Mouse (Mus musculus) adrenal gland (tissue): ENCODE measurements around the gene Gstp3.

Experiments
- intact Hi-C: fragments of 180-260 bp; cut with DNase I; formaldehyde crosslinking; loops from one replicate; pipeline ENCODE4 v1.15.1; 2025
- long read RNA-seq, 2 experiments: library from polyadenylated mRNA; unstranded; transcript quantifications; one replicate each; pipeline ENCODE4 v2.0.0; 2020; ENCODE audit warnings: borderline replicate concordance in 1 of 2; ENCODE audit not compliant: insufficient replicate concordance in 1 of 2

The Gstp3 gene
- long read RNA-seq, experiment 1, result 0 reads
- long read RNA-seq, experiment 2, result 0 reads

GRCm38 (mm10) chr19:4059069-4059740, at the start of gene Gstp3:
Gene Gstp3 (minus strand): TSS chr19:4059569.
- intact Hi-C loops, result no loop called here

DNA sequence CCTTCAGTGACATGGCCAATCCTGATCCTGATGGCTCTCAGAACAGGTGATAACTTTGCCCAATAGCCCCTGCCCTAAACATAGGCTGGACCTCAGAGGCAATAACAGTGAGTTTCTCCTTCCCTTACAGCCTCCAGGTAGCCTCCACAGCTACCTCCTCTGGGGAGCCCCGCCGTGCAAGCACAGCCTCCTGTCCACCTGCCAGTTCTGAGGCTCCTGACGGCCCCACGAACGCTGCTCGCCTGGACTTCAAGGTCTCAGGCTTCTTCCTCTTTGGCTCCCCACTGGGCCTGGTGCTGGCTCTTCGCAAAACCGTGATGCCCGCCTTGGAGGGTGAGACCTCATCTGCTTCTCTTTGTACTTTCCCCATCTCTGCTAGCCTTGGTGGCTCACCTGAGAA, 49.2 kb upstream of the Gstp3 start:
- intact Hi-C loops, result no loop called here

DNA sequence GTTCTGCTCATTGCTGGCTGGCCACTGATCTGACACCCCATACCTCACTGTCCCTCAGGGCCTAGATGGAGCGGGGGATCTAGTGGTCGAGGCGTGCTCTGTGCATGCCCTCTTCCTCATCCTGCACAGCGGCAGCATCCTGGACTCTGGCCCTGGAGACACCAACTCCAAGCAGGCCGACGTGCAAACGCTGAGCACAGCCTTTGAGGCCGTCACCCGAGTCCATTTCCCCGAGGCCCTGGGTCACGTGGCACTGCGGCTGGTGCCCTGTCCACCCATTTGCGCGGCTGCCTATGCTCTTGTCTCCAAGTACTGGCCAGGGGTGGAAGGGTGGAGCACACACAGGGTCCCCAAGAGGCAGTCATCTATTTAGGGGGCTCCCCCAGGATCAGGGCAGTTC, 47.3 kb upstream of the Gstp3 start:
- intact Hi-C loops, result no loop called here

DNA sequence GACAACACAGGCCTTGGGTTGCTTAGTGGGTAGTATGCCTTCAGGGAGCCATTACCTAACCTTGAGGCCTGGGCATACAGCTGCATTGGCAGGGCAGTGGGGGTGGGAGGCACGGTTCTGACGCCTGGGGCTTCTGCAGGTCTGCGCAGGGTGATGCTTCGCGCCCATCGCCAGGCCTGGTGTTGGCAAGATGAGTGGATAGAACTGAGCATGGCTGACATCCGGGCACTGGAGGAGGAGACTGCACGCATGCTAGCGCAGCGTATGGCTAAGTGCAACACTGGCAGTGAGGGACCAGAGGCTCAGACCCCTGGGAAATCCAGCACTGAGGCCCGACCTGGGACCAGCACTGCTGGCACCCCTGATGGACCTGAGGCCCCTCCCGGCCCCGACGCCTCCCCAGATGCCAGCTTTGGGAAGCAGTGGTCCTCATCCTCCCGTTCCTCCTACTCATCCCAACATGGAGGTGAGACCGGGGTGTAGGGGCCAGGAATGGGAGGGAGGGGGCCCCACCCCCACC, 45.4 kb upstream of the Gstp3 start:
- intact Hi-C loops, result loop anchor here (5.0 kb wide), 1 partner anchor 38 kb away; the partner anchor contains the start of gene Cabp4

- intact Hi-C loops, result loop anchor here (5.0 kb wide), 1 partner anchor 39 kb away; the partner anchor contains the start of gene Cabp4
Measured at GRCm38 (mm10) chr19:4103792-4104191, 44.4 kb upstream of the Gstp3 start.

DNA sequence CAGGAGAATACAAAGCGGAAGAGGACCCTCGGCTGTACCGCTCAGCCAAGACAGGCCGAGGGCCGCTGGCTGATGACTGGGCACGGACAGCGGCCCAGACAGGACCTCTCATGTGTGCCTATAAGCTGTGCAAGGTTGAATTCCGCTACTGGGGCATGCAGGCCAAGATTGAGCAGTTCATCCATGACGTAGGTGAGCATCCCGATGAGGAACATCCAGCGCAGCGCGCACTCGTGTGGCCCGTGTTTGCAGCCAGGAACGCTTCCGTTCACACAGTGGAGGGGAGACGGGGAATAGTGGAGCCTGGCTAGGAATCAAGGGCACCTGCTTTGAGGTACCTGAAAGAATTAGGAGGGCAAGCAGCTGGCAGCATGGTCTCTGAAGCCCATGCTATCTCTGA, 43.9 kb upstream of the Gstp3 start:
- intact Hi-C loops, result loop anchor here (5.0 kb wide), 1 partner anchor 39 kb away; the partner anchor contains the start of gene Cabp4

- intact Hi-C loops, result loop anchor here (5.0 kb wide), 1 partner anchor 40 kb away; the partner anchor contains the start of gene Cabp4
Measured at GRCm38 (mm10) chr19:4102626-4103025, 43.3 kb upstream of the Gstp3 start.

GRCm38 (mm10) chr19:4102049-4102448, 42.7 kb upstream of the Gstp3 start:
- intact Hi-C loops, result loop anchor here (5.0 kb wide), 1 partner anchor 40 kb away; the partner anchor contains the start of gene Cabp4

DNA sequence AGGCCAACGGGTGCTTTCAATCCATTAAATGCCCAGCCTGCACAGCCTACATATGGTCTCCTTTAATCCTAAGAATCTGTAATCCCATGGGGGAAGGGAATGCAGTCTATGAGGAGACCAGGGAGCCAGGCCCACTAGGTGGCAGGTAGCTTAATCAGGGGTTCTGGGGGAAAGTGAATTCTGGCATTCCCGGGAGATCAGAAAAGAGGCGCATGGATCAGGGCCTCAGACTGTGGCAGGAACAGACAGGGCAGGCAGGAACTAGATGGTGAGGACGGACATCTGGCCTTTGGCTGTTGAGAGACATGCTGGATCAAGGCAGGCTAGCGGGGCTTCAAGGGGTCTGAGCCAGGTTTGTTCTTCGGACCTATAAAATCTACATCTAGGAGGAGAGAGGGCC, 42.1 kb upstream of the Gstp3 start:
- intact Hi-C loops, result loop anchor here (5.0 kb wide), 1 partner anchor 41 kb away; the partner anchor contains the start of gene Cabp4

DNA sequence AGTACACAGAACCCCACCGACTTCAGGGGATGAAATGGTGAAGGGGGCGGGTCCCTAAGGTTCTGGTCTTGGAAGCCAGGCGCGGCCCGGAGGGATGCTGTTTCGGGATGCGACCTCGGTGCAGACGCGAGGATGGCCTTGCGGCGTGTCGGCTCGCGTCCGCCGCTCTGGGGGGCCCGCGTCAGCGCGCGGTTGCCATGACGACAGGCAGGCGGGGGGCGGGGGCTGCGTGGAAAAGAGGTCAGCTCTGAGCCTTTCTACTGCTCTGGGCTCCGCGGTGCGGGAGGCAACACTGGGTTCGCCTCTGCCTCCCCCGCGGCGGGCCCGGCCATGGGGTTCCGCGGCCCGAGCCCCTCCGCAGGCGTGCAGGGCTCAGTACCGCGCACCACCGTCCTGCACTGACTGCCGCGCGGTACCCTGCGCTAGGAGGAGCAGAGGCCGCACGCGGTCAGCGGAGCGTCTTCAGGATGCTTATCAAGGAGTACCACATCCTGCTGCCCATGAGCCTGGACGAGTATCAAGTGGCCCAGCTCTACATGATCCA, 41.4 kb upstream of the Gstp3 start:
- intact Hi-C loops, result loop anchor here (5.0 kb wide), 1 partner anchor 42 kb away; the partner anchor contains the start of gene Cabp4

DNA sequence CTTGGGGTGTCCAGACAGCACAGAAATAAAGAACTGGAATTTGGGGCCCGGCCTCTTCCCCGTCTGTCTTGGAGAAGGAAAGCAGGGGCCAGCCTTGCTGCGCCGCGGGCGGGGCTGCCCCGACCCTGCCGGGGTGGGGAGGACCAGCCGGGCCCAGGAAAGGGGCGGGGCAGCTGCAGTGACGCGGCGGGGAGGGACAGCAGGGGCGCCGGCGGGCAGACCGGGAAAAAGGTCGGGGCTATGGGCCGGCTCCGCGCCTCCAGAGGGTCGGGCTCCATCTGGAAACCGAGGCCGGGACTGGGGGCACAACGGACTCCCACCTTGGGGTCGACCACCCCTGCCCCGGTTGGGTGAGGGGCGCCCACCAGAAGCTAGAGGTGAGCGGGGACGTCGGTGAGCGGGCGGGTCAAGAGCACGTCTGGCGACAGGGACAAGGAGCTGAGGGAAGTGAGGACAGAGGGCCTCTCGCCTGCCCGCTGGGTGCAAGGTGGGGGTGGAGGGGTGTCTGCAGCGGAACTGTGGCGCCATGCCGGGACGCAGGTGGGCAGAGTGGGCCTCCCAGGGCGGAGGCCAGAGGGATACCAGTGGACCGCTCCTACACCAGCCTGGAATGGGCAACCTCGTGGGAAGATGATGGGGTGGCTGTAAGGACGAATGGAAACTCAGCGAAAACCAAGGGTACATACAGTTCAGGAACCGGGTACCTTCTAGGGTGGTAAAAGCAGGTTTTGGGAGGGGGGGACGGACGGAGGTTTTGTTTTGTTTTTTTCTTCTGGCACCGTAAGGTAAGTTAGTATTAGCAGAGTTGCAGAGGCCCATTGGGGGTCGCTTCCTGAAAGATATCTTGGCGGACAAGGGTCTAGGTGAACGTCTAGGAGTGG, 40.7 kb upstream of the Gstp3 start, which contains the start of gene Pitpnm1:
Gene Pitpnm1, plus strand, starts transcription at position 162 of the 881 bp plus-strand sequence.
- intact Hi-C loops, result loop anchor here (2.0 to 5.0 kb wide), 3 partner anchors 32 to 105 kb away; partner anchors contain the start of gene Cabp4

- intact Hi-C loops, result loop anchor here (2.0 to 5.0 kb wide), 2 partner anchors 33 to 106 kb away; no protein-coding TSS in a partner anchor
Measured at GRCm38 (mm10) chr19:4099056-4099455, 39.7 kb upstream of the Gstp3 start.

DNA sequence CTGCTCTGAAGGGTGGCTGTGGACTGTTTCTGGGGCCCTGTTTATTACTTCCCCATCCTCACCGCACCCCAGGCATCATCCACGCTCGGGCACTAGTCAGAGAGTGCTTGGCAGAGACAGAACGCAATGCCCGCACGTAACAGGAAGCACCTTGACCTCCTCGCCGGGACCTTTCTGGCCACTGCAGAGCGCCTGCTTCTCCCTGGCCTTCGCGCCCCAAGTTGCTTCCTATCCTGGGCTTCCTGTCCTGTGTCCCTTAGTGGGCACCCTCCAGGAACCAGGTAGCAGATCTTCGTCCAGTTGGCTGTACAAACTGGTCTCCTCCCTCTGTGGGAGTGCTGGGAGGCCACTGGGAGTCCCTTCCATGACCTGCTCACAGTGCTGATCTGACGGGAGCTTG, 39.1 kb upstream of the Gstp3 start:
- intact Hi-C loops, result loop anchor here (2.0 to 5.0 kb wide), 2 partner anchors 34 to 106 kb away; no protein-coding TSS in a partner anchor

GRCm38 (mm10) chr19:4097441-4097825, 38.1 kb upstream of the Gstp3 start:
- intact Hi-C loops, result loop anchor here (5.0 kb wide), 1 partner anchor 35 kb away; no protein-coding TSS in a partner anchor

GRCm38 (mm10) chr19:4096642-4097440, 37.5 kb upstream of the Gstp3 start, which contains the start of gene Cdk2ap2:
Gene Cdk2ap2 (plus strand): TSS chr19:4097182.
- intact Hi-C loops, result loop anchor here (5.0 kb wide), 1 partner anchor 35 kb away; no protein-coding TSS in a partner anchor

- intact Hi-C loops, result loop anchor here (5.0 kb wide), 1 partner anchor 36 kb away; no protein-coding TSS in a partner anchor
Measured at GRCm38 (mm10) chr19:4095802-4096201, 36.4 kb upstream of the Gstp3 start.

DNA sequence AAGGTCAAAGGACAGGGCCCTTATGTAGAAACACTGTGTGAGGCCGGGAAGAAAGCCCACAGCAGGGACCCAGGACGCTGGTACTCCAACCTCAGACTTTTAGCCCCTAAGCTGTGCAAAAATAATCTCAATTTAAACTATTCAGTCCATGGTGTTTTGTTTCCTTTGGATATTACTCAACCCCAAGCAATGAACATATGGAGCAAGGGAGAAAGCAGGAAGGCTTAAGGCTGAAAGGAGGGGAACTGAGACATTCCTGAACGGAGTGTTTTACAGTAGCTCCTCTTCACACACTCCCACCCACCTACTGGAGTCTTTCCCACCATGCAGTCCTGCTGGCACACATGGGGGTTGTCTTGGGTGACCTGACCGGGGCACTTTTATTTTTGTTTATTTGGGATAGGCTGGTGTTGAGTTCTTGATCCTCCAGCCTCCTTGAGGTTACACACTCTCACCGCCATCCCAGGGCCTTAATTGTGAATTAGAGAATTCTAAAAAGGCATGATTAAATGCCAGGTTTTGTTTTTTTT, 35.5 kb upstream of the Gstp3 start:
- intact Hi-C loops, result loop anchor here (5.0 kb wide), 1 partner anchor 37 kb away; no protein-coding TSS in a partner anchor

DNA sequence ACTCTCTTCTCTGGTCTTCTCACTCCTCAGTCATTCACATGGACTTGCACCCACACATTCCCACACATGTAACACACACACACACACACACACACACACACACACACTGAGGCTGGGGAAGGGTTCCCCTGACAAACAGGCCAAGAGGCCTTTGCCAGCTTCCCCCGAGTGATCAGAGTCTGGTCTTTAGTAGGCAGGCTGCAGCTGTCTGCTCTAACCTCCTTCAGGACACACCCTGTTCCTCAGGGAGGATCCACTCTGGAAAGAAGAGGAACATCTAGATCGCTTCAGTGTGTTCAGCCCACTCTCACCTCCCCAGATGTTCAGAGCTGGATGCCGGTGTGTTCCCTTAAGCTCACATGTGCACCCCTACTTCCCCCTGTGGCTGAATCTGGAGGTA, 35.0 kb upstream of the Gstp3 start:
- intact Hi-C loops, result no loop called here

- intact Hi-C loops, result no loop called here
Measured at GRCm38 (mm10) chr19:4093772-4094171, 34.4 kb upstream of the Gstp3 start.
